Comparison of ENCODE assay signal across 9 mouse cellular contexts in genomic region chr19:41800451-41800850, GRCm38 (mm10). TPM values are rescaled to one million over a fixed set of nuclear protein-coding genes. Genes with fewer than 3 reads are reported as not detected.
DNase-seq lines count a peak whose midpoint lies in the region; ATAC-seq and TF ChIP-seq lines count a peak whose summit lies in the region.
"Had no signal": no experiment of that assay in that cellular context is flagged by ENCODE, and none has a peak within 500 bp of the region (broad histone marks: within the 10 kb centered on the region; RNA-seq: fewer than 3 reads in every experiment).

No protein-coding gene starts in this region.

- no peaks in the 10 kb centered on the region for H3K36me3 ChIP-seq in heart, embryonic 10.5 days
- H3K36me3 ChIP-seq in ES-Bruce4 (ENCODE audit: control insufficient read depth, insufficient read depth, low read length, poor library complexity, severe bottlenecking): no peaks in the 10 kb centered on the region
- no peaks in the 10 kb centered on the region for H3K36me3 ChIP-seq in hindbrain, embryonic 11.5 days (ENCODE audit: control insufficient read depth, insufficient read depth, low read length)
- no peaks in the 10 kb centered on the region for H3K36me3 ChIP-seq in liver, postnatal 0 days (replicated peaks; ENCODE audit: insufficient read depth, low read length)

- ATAC-seq in hindbrain, embryonic 11.5 days (ENCODE audit: low FRiP score): no peak
- no peak for ATAC-seq in liver, postnatal 0 days

- TF ChIP-seq CTCF in ES-Bruce4 (IDR thresholded peaks at IDR 0.05; ENCODE audit: low read depth, low read length): no peak
- no peak for TF ChIP-seq CTCF in liver, postnatal 0 days (IDR thresholded peaks at IDR 0.05; ENCODE audit: low read depth)

- no peak for TF ChIP-seq POLR2A in ES-Bruce4 (IDR thresholded peaks at IDR 0.05; ENCODE audit: insufficient read depth, low read length)

- H3K4me2 ChIP-seq in hindbrain, embryonic 11.5 days (replicated peaks; ENCODE audit: low read depth, low read length): peak overlapping the region; percentile 56
- peak overlapping the region; percentile 70 for H3K4me2 ChIP-seq in liver, postnatal 0 days (ENCODE audit: low read depth, low read length)

- 48% methylated on average over 6 of the region's 6 CpGs for WGBS in heart, embryonic 10.5 days
- 53% methylated on average over 6 of the region's 6 CpGs for WGBS in hindbrain, embryonic 11.5 days
- WGBS in liver, postnatal 0 days (ENCODE audit: insufficient replicate concordance): 47% methylated on average over 6 of the region's 6 CpGs

- 0 out of 2 replicates have a peak, but pooled peaks cover under 1% of the 10 kb centered on the region for H3K9me3 ChIP-seq in heart, embryonic 10.5 days
- no peaks in the 10 kb centered on the region for H3K9me3 ChIP-seq in ES-Bruce4 (replicated peaks; ENCODE audit: control insufficient read depth, insufficient read depth, low read length, poor library complexity, severe bottlenecking)
- no peaks in the 10 kb centered on the region for H3K9me3 ChIP-seq in hindbrain, embryonic 11.5 days (ENCODE audit: control insufficient read depth, low read length)
- no peaks in the 10 kb centered on the region for H3K9me3 ChIP-seq in liver, postnatal 0 days (ENCODE audit: low read length)

- no peak for DNase-seq in heart, embryonic 10.5 days (ENCODE audit: low spot score)
- no peak for DNase-seq in heart, adult 8-10 months (ENCODE audit: low spot score)
- DNase-seq in hindbrain, embryonic 11.5 days (ENCODE audit: low spot score): no peak
- DNase-seq in liver, postnatal 0 days: no peak
- DNase-seq in ovary, postnatal 14 days (ENCODE audit: low spot score): no peak
- DNase-seq in retina, embryonic 14.5 days (ENCODE audit: low spot score): no peak
- DNase-seq in cerebellum, adult 11 months: no peak
- DNase-seq: retina, postnatal 1 day had no signal

- peaks cover 17% of the 10 kb centered on the region for H3K4me1 ChIP-seq in heart, embryonic 10.5 days
- H3K4me1 ChIP-seq in ES-Bruce4 (ENCODE audit: control insufficient read depth, insufficient read depth, low read length): peaks cover 2% of the 10 kb centered on the region
- peaks cover 5% of the 10 kb centered on the region for H3K4me1 ChIP-seq in hindbrain, embryonic 11.5 days (replicated peaks; ENCODE audit: control insufficient read depth, insufficient read depth, low read length)
- H3K4me1 ChIP-seq in liver, postnatal 0 days (ENCODE audit: insufficient read depth): peaks cover 22% of the 10 kb centered on the region; the same call in 1 of the 2 replicates

- no peak overlapping the region for H3K27ac ChIP-seq in heart, embryonic 10.5 days
- no peak overlapping the region for H3K27ac ChIP-seq in ES-Bruce4 (ENCODE audit: insufficient read depth, low read length)
- H3K27ac ChIP-seq in hindbrain, embryonic 11.5 days (ENCODE audit: low read depth, low read length): no peak overlapping the region
- no peak overlapping the region; the same call in 1 of the 2 replicates for H3K27ac ChIP-seq in liver, postnatal 0 days (ENCODE audit: low read depth)

- no peaks in the 10 kb centered on the region for H3K27me3 ChIP-seq in heart, embryonic 10.5 days (ENCODE audit: insufficient read depth, poor library complexity, severe bottlenecking)
- H3K27me3 ChIP-seq in ES-Bruce4 (ENCODE audit: control insufficient read depth, insufficient read depth, low read length, poor library complexity, severe bottlenecking): no peaks in the 10 kb centered on the region
- H3K27me3 ChIP-seq in hindbrain, embryonic 11.5 days (ENCODE audit: control insufficient read depth, insufficient read depth, low read length): no peaks in the 10 kb centered on the region
- no peaks in the 10 kb centered on the region for H3K27me3 ChIP-seq in liver, postnatal 0 days (ENCODE audit: insufficient read depth, low read length)

- H3K4me3 ChIP-seq in heart, embryonic 10.5 days: peak overlapping the region; percentile 77
- H3K4me3 ChIP-seq in ES-Bruce4 (ENCODE audit: low read depth, low read length): no peak overlapping the region
- H3K4me3 ChIP-seq in hindbrain, embryonic 11.5 days (ENCODE audit: low read depth, low read length): peak overlapping the region; percentile 77
- H3K4me3 ChIP-seq in liver, postnatal 0 days (ENCODE audit: low read depth, low read length): peak overlapping the region; percentile 97

- TF ChIP-seq EP300 in ES-Bruce4 (IDR thresholded peaks at IDR 0.05; ENCODE audit: insufficient read depth, low read depth, low read length): no peak
- no peak for TF ChIP-seq EP300 in liver, postnatal 0 days (IDR thresholded peaks at IDR 0.05; ENCODE audit: low read depth)

- peak overlapping the region; percentile 51; the same call in 1 of the 2 replicates for H3K9ac ChIP-seq in ES-Bruce4 (ENCODE audit: low read depth, poor library complexity, severe bottlenecking)
- 0 out of 2 replicates have a peak overlapping the region, but pooled peaks have one; percentile 27 for H3K9ac ChIP-seq in hindbrain, embryonic 11.5 days (ENCODE audit: low read depth, low read length)
- peak overlapping the region; percentile 94 for H3K9ac ChIP-seq in liver, postnatal 0 days (replicated peaks)

RNA-seq across cellular contexts. Expression of gene Arhgap19, which starts 1.4 kb away (rescaled TPM):
- 23.6 and 29.5 TPM in 2 replicates for polyA plus RNA-seq in heart, embryonic 10.5 days (2016; fragmentation: Nextera tagmentation; extraction: Ambion mirVana)
- 1 to 10 TPM; 1.6 to 2.6 (median 2.0) TPM for total RNA-seq in heart, adult 8-10 months (2022)
- 75.7 and 80.1 TPM in 2 replicates for polyA plus RNA-seq in ES-Bruce4 (2011; ENCODE audit: insufficient read depth, insufficient read length, low read depth, missing spikeins)
- 31.5 and 33.3 TPM in 2 replicates for polyA plus RNA-seq in hindbrain, embryonic 11.5 days (2014; fragmentation: Nextera tagmentation; extraction: Ambion mirVana)
- polyA plus RNA-seq in liver, postnatal 0 days (2015; fragmentation: Nextera tagmentation; extraction: Ambion mirVana): 10.5 and 12.9 TPM in 2 replicates

RNA-seq across cellular contexts. Expression of gene Frat1, which starts 29.3 kb away (rescaled TPM):
- 3.2 and 6.6 TPM in 2 replicates for polyA plus RNA-seq in heart, embryonic 10.5 days (2016; fragmentation: Nextera tagmentation; extraction: Ambion mirVana)
- 1 to 10 TPM; 1.9 to 4.5 (median 3.4) TPM for total RNA-seq in heart, adult 8-10 months (2022)
- 2.1 and 2.3 TPM in 2 replicates for polyA plus RNA-seq in ES-Bruce4 (2011; ENCODE audit: insufficient read depth, insufficient read length, low read depth, missing spikeins)
- 11.2 and 14.4 TPM in 2 replicates for polyA plus RNA-seq in hindbrain, embryonic 11.5 days (2014; fragmentation: Nextera tagmentation; extraction: Ambion mirVana)
- 7.8 and 8.1 TPM in 2 replicates for polyA plus RNA-seq in liver, postnatal 0 days (2015; fragmentation: Nextera tagmentation; extraction: Ambion mirVana)

RNA-seq across cellular contexts. Expression of gene Frat2, which starts 47.5 kb away (rescaled TPM):
- 1.6 and 4.0 TPM in 2 replicates for polyA plus RNA-seq in heart, embryonic 10.5 days (2016; fragmentation: Nextera tagmentation; extraction: Ambion mirVana)
- total RNA-seq in heart, adult 8-10 months (2022): 1 to 10 TPM; 2.2 to 4.6 (median 2.5) TPM
- polyA plus RNA-seq in ES-Bruce4 (2011; ENCODE audit: insufficient read depth, insufficient read length, low read depth, missing spikeins): 7.6 and 10.0 TPM in 2 replicates
- polyA plus RNA-seq in hindbrain, embryonic 11.5 days (2014; fragmentation: Nextera tagmentation; extraction: Ambion mirVana): 5.0 and 6.8 TPM in 2 replicates
- 3.3 and 3.7 TPM in 2 replicates for polyA plus RNA-seq in liver, postnatal 0 days (2015; fragmentation: Nextera tagmentation; extraction: Ambion mirVana)

RNA-seq across cellular contexts. Expression of gene Slit1, which starts 57.0 kb away (rescaled TPM):
- polyA plus RNA-seq in heart, embryonic 10.5 days (2016; fragmentation: Nextera tagmentation; extraction: Ambion mirVana): 0.21 and 0.87 TPM in 2 replicates
- total RNA-seq in heart, adult 8-10 months (2022): under 1 TPM in 3 of 4 experiments, not detected in 1; 0.06 to 0.44 (median 0.09) TPM
- polyA plus RNA-seq in ES-Bruce4 (2011; ENCODE audit: insufficient read depth, insufficient read length, low read depth, missing spikeins): 1.2 and 1.4 TPM in 2 replicates
- 13.8 and 22.8 TPM in 2 replicates for polyA plus RNA-seq in hindbrain, embryonic 11.5 days (2014; fragmentation: Nextera tagmentation; extraction: Ambion mirVana)
- 0.12 and 0.13 TPM in 2 replicates for polyA plus RNA-seq in liver, postnatal 0 days (2015; fragmentation: Nextera tagmentation; extraction: Ambion mirVana)

Comparison
In these comparisons a context has a peak if more than half of its experiments do, and no peak if none do; other contexts are left out.
1. H3K9ac ChIP-seq: peak in every context shown above with its lines; median percentile 94 in liver, postnatal 0 days; 51 in ES-Bruce4; 27 in hindbrain, embryonic 11.5 days.